Mouse (Mus musculus): ENCODE data around the gene Psme3. TPM values are rescaled to one million over a fixed set of nuclear protein-coding genes. Genes with fewer than 3 reads are reported as not detected.

The Psme3 gene
- total RNA-seq, 1 experiment: 57.0 TPM

GRCm38 (mm10) chr11:101364531-101364931 is 48.5 kb downstream of the Psme3 start:
- Histone ChIP-seq H3K4me3 (ENCODE audit: insufficient read depth in 1 of 2, low read depth in 1 of 2, low read length in 2 of 2, poor library complexity in 1 of 2, severe bottlenecking in 1 of 2) (no peak overlapping the region), H3K36me3 (ENCODE audit: control insufficient read depth, insufficient read depth, low read length, poor library complexity, severe bottlenecking) (no peaks in the 10 kb centered on the region), H3K9me3 (ENCODE audit: control insufficient read depth, insufficient read depth, low read depth, low read length) (no peaks in the 10 kb centered on the region), H3K4me1 (ENCODE audit: control insufficient read depth in 2 of 2, insufficient read depth in 2 of 2, low read length in 2 of 2, poor library complexity in 1 of 2) (0 out of 4 replicates have a peak, but pooled peaks cover 0 to 2% of the 10 kb centered on the region in 2 experiments), H3K9ac (ENCODE audit: insufficient read depth, low read depth, low read length, poor library complexity, severe bottlenecking) (no peak overlapping the region), H3K27ac (ENCODE audit: insufficient read depth, low read depth, low read length, poor library complexity, severe bottlenecking) (no peak overlapping the region)
- in situ Hi-C loops (cut with MboI; ENCODE audit: low sequenced_read_pairs in 2 of 2, unreplicated experiment in 2 of 2): no loop called here
- TF ChIP-seq MAFK (IDR thresholded peaks at IDR 0.05; ENCODE audit: insufficient read depth, low read depth, low read length): no peak
- TF ChIP-seq CHD2 (IDR thresholded peaks at IDR 0.05; ENCODE audit: low read depth, low read length): no peak
- no peak for TF ChIP-seq ZNF384 (IDR thresholded peaks at IDR 0.05; ENCODE audit: low read depth, low read length)
- no peak for TF ChIP-seq ZC3H11A (IDR thresholded peaks at IDR 0.05; ENCODE audit: borderline replicate concordance, low read depth, low read length)
- no peak for TF ChIP-seq HCFC1 (IDR thresholded peaks at IDR 0.05; ENCODE audit: borderline replicate concordance, insufficient read depth, low read length)
- no peak for DNase-seq (ENCODE audit: low read depth, low spot score)

DNA sequence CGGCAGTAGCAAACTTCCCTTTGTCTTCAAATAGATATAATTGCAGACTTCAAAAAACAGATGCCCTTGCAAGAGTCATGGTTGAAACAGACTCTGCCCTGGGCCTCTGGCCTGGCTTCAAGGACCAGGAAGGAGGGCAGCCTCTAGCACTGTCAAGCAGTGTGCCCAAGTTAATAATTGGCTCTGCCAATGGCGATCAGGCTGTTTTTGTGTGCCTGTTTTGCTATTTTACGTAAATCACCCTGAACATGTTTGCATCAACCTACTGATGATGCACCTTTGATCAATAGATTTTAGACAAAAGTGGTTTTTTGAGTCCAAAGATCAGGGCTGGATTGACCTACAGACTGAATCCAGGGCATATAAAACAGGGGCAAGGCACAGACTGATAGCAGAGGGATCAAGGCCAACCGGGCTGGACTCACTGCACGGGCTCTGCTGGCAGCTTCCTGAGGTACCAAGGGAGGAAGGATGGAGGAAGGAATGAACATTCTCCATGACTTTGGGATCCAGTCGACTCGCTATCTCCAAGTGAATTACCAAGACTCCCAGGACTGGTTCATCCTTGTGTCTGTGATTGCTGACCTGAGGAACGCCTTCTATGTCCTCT is 51.4 kb downstream of the Psme3 start, which contains the start of gene G6pc:
Gene G6pc, plus strand, starts transcription at position 236 of the 610 bp plus-strand sequence.
- Histone ChIP-seq H3K9ac (ENCODE audit: insufficient read depth, low read depth, low read length, poor library complexity, severe bottlenecking) (no peak within 1 kb of the TSS), H3K36me3 (ENCODE audit: control insufficient read depth, insufficient read depth, low read length, poor library complexity, severe bottlenecking) (no peaks in the 10 kb centered on the region), H3K27ac (ENCODE audit: insufficient read depth, low read depth, low read length, poor library complexity, severe bottlenecking) (no peak within 1 kb of the TSS), H3K9me3 (ENCODE audit: control insufficient read depth, insufficient read depth, low read depth, low read length) (no peaks in the 10 kb centered on the region), H3K4me3 (ENCODE audit: insufficient read depth in 1 of 2, low read depth in 1 of 2, low read length in 2 of 2, poor library complexity in 1 of 2, severe bottlenecking in 1 of 2) (no peak within 1 kb of the TSS), H3K4me1 (ENCODE audit: control insufficient read depth in 2 of 2, insufficient read depth in 2 of 2, low read length in 2 of 2, poor library complexity in 1 of 2) (no peaks in the 10 kb centered on the region)
- no peak for TF ChIP-seq MAFK (IDR thresholded peaks at IDR 0.05; ENCODE audit: insufficient read depth, low read depth, low read length)
- no peak for DNase-seq (ENCODE audit: low read depth, low spot score)
- in situ Hi-C loops (cut with MboI; ENCODE audit: low sequenced_read_pairs in 2 of 2, unreplicated experiment in 2 of 2): no loop called here

- DNase-seq (ENCODE audit: low read depth, low spot score): no peak
- H3K4me3 ChIP-seq (ENCODE audit: insufficient read depth in 1 of 2, low read depth in 1 of 2, low read length in 2 of 2, poor library complexity in 1 of 2, severe bottlenecking in 1 of 2): no peak overlapping the region
- no peaks in the 10 kb centered on the region for H3K9me3 ChIP-seq (ENCODE audit: control insufficient read depth, insufficient read depth, low read depth, low read length)
- H3K9ac ChIP-seq (ENCODE audit: insufficient read depth, low read depth, low read length, poor library complexity, severe bottlenecking): no peak overlapping the region
- in situ Hi-C loops (cut with MboI; ENCODE audit: low sequenced_read_pairs in 2 of 2, unreplicated experiment in 2 of 2): no loop called here
- H3K4me1 ChIP-seq (ENCODE audit: control insufficient read depth in 2 of 2, insufficient read depth in 2 of 2, low read length in 2 of 2, poor library complexity in 1 of 2): no peaks in the 10 kb centered on the region
- no peaks in the 10 kb centered on the region for H3K36me3 ChIP-seq (ENCODE audit: control insufficient read depth, insufficient read depth, low read length, poor library complexity, severe bottlenecking)
- H3K27ac ChIP-seq (ENCODE audit: insufficient read depth, low read depth, low read length, poor library complexity, severe bottlenecking): no peak overlapping the region
- no peak for TF ChIP-seq ZC3H11A (IDR thresholded peaks at IDR 0.05; ENCODE audit: borderline replicate concordance, low read depth, low read length)
Measured at GRCm38 (mm10) chr11:101370141-101370540, 54.1 kb downstream of the Psme3 start.

Other genes starting within 250 kb of the Psme3 start
- 4.7 and 9.2 TPM in 2 replicates for gene Naglu, start 246.2 kb upstream of the Psme3 start, total RNA-seq (2012; rRNA removed)
- gene Hsd17b1, start 237.8 kb upstream of the Psme3 start, total RNA-seq (2012; rRNA removed): 2.4 and 3.4 TPM in 2 replicates
- gene Coasy, start 233.6 kb upstream of the Psme3 start, total RNA-seq (2012; rRNA removed): 21.9 and 22.9 TPM in 2 replicates
- 30.7 and 42.0 TPM in 2 replicates for gene Mlx, start 228.9 kb upstream of the Psme3 start, total RNA-seq (2012; rRNA removed)
- 20.6 and 31.5 TPM in 2 replicates for gene Psmc3ip, start 220.8 kb upstream of the Psme3 start, total RNA-seq (2012; rRNA removed)
- 60.4 and 65.2 TPM in 2 replicates for gene Retreg3, start 196.3 kb upstream of the Psme3 start, total RNA-seq (2012; rRNA removed)
- 27.5 and 38.6 TPM in 2 replicates for gene Tubg1, start 196.3 kb upstream of the Psme3 start, total RNA-seq (2012; rRNA removed)
- 0.31 and 0.74 TPM in 2 replicates for gene Tubg2, start 160.3 kb upstream of the Psme3 start, total RNA-seq (2012; rRNA removed)
- 0.18 and 0.58 TPM in 2 replicates for gene Cntnap1, start 145.7 kb upstream of the Psme3 start, total RNA-seq (2012; rRNA removed)
- gene Plekhh3, start 144.9 kb upstream of the Psme3 start, total RNA-seq (2012; rRNA removed): 3.4 and 5.1 TPM in 2 replicates
- 0.31 TPM in 1 of 2 replicates, not detected in the other for gene Ccr10, start 140.8 kb upstream of the Psme3 start, total RNA-seq (2012; rRNA removed)
- gene Ezh1, start 89.8 kb upstream of the Psme3 start, total RNA-seq (2012; rRNA removed): 18.3 and 18.9 TPM in 2 replicates
- gene Ramp2, start 70.2 kb upstream of the Psme3 start, total RNA-seq (2012; rRNA removed): 4.0 and 5.6 TPM in 2 replicates
- gene Vps25, start 62.5 kb upstream of the Psme3 start, total RNA-seq (2012; rRNA removed): 105 and 135 TPM in 2 replicates
- 0.49 and 1.1 TPM in 2 replicates for gene Wnk4, start 55.6 kb upstream of the Psme3 start, total RNA-seq (2012; rRNA removed)
- gene Cntd1, start 37.2 kb upstream of the Psme3 start, total RNA-seq (2012; rRNA removed): 2.1 and 2.4 TPM in 2 replicates
- gene Coa3, start 37.1 kb upstream of the Psme3 start, total RNA-seq (2012; rRNA removed): 107 and 139 TPM in 2 replicates
- gene Becn1, start 13.9 kb upstream of the Psme3 start, total RNA-seq (2012; rRNA removed): 80.6 and 89.2 TPM in 2 replicates
- gene Aoc2, start 8.8 kb downstream of the Psme3 start, total RNA-seq (2012; rRNA removed): 4.6 and 5.0 TPM in 2 replicates
- 0.62 and 0.95 TPM in 2 replicates for gene Aoc3, start 14.4 kb downstream of the Psme3 start, total RNA-seq (2012; rRNA removed)
- not detected in 2 replicates for gene G6pc, start 51.3 kb downstream of the Psme3 start, total RNA-seq (2012; rRNA removed)
- 73.2 and 79.4 TPM in 2 replicates for gene Aarsd1, start 101.4 kb downstream of the Psme3 start, total RNA-seq (2012; rRNA removed)
- gene Gm27029, start 108.6 kb downstream of the Psme3 start, total RNA-seq (2012; rRNA removed): 1.3 and 5.4 TPM in 2 replicates
- gene Rundc1, start 108.9 kb downstream of the Psme3 start, total RNA-seq (2012; rRNA removed): 6.9 and 7.6 TPM in 2 replicates
- gene Ptges3l, start 109.1 kb downstream of the Psme3 start, total RNA-seq (2012; rRNA removed): 3.2 and 3.4 TPM in 2 replicates
- 1,298 and 1,307 TPM in 2 replicates for gene Rpl27, start 126.1 kb downstream of the Psme3 start, total RNA-seq (2012; rRNA removed)
- gene Ifi35, start 132.2 kb downstream of the Psme3 start, total RNA-seq (2012; rRNA removed): 5.0 and 9.1 TPM in 2 replicates
- gene Rnd2, start 148.8 kb downstream of the Psme3 start, total RNA-seq (2012; rRNA removed): 8.9 and 10.4 TPM in 2 replicates
- 41.9 and 57.5 TPM in 2 replicates for gene Vat1, start 150.0 kb downstream of the Psme3 start, total RNA-seq (2012; rRNA removed)
- gene Brca1, start 235.7 kb downstream of the Psme3 start, total RNA-seq (2012; rRNA removed): 61.1 and 63.5 TPM in 2 replicates
- gene Nbr1, start 235.9 kb downstream of the Psme3 start, total RNA-seq (2012; rRNA removed): 101 and 103 TPM in 2 replicates